Mouse (Mus musculus): Measurements from ENCODE around the gene Nacc2. TPM values are rescaled to one million over a fixed set of nuclear protein-coding genes. Genes with fewer than 3 reads are reported as not detected.
A peak's percentile ranks its signal among the peaks of the same experiment; 100 is the strongest.

Nacc2 gene
- total RNA-seq, 4 experiments from 2014 or later: 64.1 to 75.4 (median 65.3) TPM

GRCm38 (mm10) chr2:26139545-26140206, 16.7 kb upstream of the Nacc2 start:
- DNase-seq (ENCODE audit: low spot score in 2 of 2): no peak

GRCm38 (mm10) chr2:26139034-26139544, 16.1 kb upstream of the Nacc2 start:
- no peak for DNase-seq (ENCODE audit: low spot score in 2 of 2)

- no peak for DNase-seq (ENCODE audit: low spot score in 2 of 2)
These were observed 15.4 kb upstream of the Nacc2 start for GRCm38 (mm10) chr2:26138252-26139033.

GRCm38 (mm10) chr2:26134591-26134990, 11.6 kb upstream of the Nacc2 start:
- no peak for DNase-seq (ENCODE audit: low spot score in 2 of 2)

GRCm38 (mm10) chr2:26132628-26133551, 9.9 kb upstream of the Nacc2 start:
- peak; percentile 89 to 90 for DNase-seq (ENCODE audit: low spot score in 2 of 2)

- DNase-seq (ENCODE audit: low spot score in 2 of 2): no peak
These were observed 8.3 kb upstream of the Nacc2 start for GRCm38 (mm10) chr2:26131327-26131726.

- DNase-seq (ENCODE audit: low spot score in 2 of 2): no peak
These were observed 6.9 kb upstream of the Nacc2 start for GRCm38 (mm10) chr2:26129962-26130361.

GRCm38 (mm10) chr2:26129346-26129745, 6.3 kb upstream of the Nacc2 start:
- no peak for DNase-seq (ENCODE audit: low spot score in 2 of 2)

GRCm38 (mm10) chr2:26122171-26123078, 595 bp downstream of the Nacc2 start:
- DNase-seq (ENCODE audit: low spot score in 2 of 2): no peak

- DNase-seq (ENCODE audit: low spot score in 2 of 2): no peak
These were observed 1.4 kb downstream of the Nacc2 start for GRCm38 (mm10) chr2:26121541-26122083.

GRCm38 (mm10) chr2:26119626-26120025, 3.4 kb downstream of the Nacc2 start:
- no peak for DNase-seq (ENCODE audit: low spot score in 2 of 2)

GRCm38 (mm10) chr2:26119310-26119592, 3.8 kb downstream of the Nacc2 start:
- DNase-seq (ENCODE audit: low spot score in 2 of 2): no peak

GRCm38 (mm10) chr2:26118584-26119309, 4.3 kb downstream of the Nacc2 start:
- no peak for DNase-seq (ENCODE audit: low spot score in 2 of 2)

GRCm38 (mm10) chr2:26117580-26117979, 5.4 kb downstream of the Nacc2 start:
- no peak for DNase-seq (ENCODE audit: low spot score in 2 of 2)

GRCm38 (mm10) chr2:26116550-26116949, 6.5 kb downstream of the Nacc2 start:
- DNase-seq (ENCODE audit: low spot score in 2 of 2): no peak

GRCm38 (mm10) chr2:26115215-26115614, 7.8 kb downstream of the Nacc2 start:
- no peak for DNase-seq (ENCODE audit: low spot score in 2 of 2)

- DNase-seq (ENCODE audit: low spot score in 2 of 2): no peak
These were observed 14.8 kb downstream of the Nacc2 start for GRCm38 (mm10) chr2:26108237-26108636.

- no peak for DNase-seq (ENCODE audit: low spot score in 2 of 2)
These were observed 16.0 kb downstream of the Nacc2 start for GRCm38 (mm10) chr2:26107011-26107410.

GRCm38 (mm10) chr2:26106233-26106632, 16.8 kb downstream of the Nacc2 start:
- DNase-seq (ENCODE audit: low spot score in 2 of 2): no peak

GRCm38 (mm10) chr2:26100296-26100695, 22.7 kb downstream of the Nacc2 start:
- no peak for DNase-seq (ENCODE audit: low spot score in 2 of 2)

Data from layer of hippocampus, adult 8-10 months (tissue).